Mouse (Mus musculus) lung, postnatal 0 days (tissue): ENCODE data around the gene Hoxa7. TPM values are rescaled to one million over a fixed set of nuclear protein-coding genes. Genes with fewer than 3 reads are reported as not detected.

Experiments
- ATAC-seq: fragments of 200-750 bp; cut with Nextera tagmentation; 2 replicates; pipeline ENCODE4 v1.8.0; 2017; ENCODE audit warnings: moderate library complexity
- DNase-seq: peaks from one replicate; pipeline ENCODE4 v3.0.0-alpha.2; 2016; ENCODE audit warnings: low spot score
- H3K27ac ChIP-seq: fragments of 300-500 bp; sonication (generic); 2 replicates; pipeline ENCODE4 v1.5.1; 2014; ENCODE audit warnings: antibody characterized with exemption, mild to moderate bottlenecking, low read length, mixed read lengths
- H3K27me3 ChIP-seq: fragments of 300-500 bp; sonication (generic); replicated peaks from 2 replicates; pipeline ENCODE4 v1.6.1; 2014; ENCODE audit warnings: low read length, mixed read lengths; ENCODE audit not compliant: insufficient read depth
- H3K36me3 ChIP-seq: fragments of 300-500 bp; sonication (generic); 2 replicates; pipeline ENCODE4 v1.6.1; 2014; ENCODE audit warnings: low read length, mixed read lengths; ENCODE audit not compliant: insufficient read depth
- H3K4me1 ChIP-seq: fragments of 300-500 bp; sonication (generic); 2 replicates; pipeline ENCODE4 v1.6.1; 2014; ENCODE audit warnings: antibody characterized with exemption, low read depth, low read length, mixed read lengths; ENCODE audit not compliant: insufficient read depth
- H3K4me2 ChIP-seq: fragments of 300-500 bp; sonication (generic); replicated peaks from 2 replicates; pipeline ENCODE4 v1.6.1; 2014; ENCODE audit warnings: low read depth, mild to moderate bottlenecking, low read length, moderate library complexity, mixed read lengths
- H3K4me3 ChIP-seq: fragments of 300-500 bp; sonication (generic); 2 replicates; pipeline ENCODE4 v1.5.1; 2014; ENCODE audit warnings: low read depth, low read length
- H3K9ac ChIP-seq: fragments of 300-500 bp; sonication (generic); replicated peaks from 2 replicates; pipeline ENCODE4 v1.6.1; 2014; ENCODE audit warnings: low read depth, mild to moderate bottlenecking
- H3K9me3 ChIP-seq: fragments of 300-500 bp; sonication (generic); 2 replicates; pipeline ENCODE4 v1.6.1; 2016; ENCODE audit warnings: low read length, mixed read lengths
- CTCF ChIP-seq: IDR thresholded peaks from 2 replicates; pipeline ENCODE4 v1.5.1; 2016; ENCODE audit warnings: antibody characterized with exemption, mild to moderate bottlenecking
- EP300 ChIP-seq: IDR thresholded peaks from 2 replicates; pipeline ENCODE4 v1.6.1; 2016; ENCODE audit warnings: antibody characterized with exemption, mild to moderate bottlenecking, control low read depth
- WGBS: fragments of 180-500 bp; shearing (Covaris S2); extraction: QIAGEN DNeasy Blood & Tissue Kit; methylation state at CpG from one replicate; pipeline ENCODE4 v1.1.7; 2014; 5-methylcytosine and 5-hydroxymethylcytosine counted together
- polyA plus RNA-seq: library from polyadenylated mRNA; unstranded; fragments of >200 nt; fragmentation: Nextera tagmentation; extraction: Ambion mirVana; gene quantifications from 2 replicates; pipeline ENCODE4 v1.2.1, GENCODE M21; 2015

Gene Hoxa7
- polyA plus RNA-seq, 1 experiment from 2014 or later = 8.7 TPM

DNA sequence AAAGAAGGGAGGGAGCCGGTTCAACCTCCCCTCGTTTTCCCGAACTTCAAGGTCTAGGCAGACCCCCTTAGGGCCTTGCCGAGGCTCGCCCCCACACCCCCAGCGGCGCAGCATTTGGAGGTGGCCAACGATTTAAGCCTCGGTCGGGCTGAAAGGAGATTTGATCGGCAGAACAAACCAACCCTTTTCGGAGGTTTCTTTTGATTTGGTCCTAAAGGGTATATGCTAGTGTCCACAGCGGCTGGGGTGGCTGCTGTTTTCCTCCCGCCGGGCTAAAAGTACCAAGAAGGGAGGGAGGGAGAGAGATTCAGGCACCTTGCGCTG, 27.7 kb upstream of the Hoxa7 start:
- Histone ChIP-seq H3K36me3 (no peaks in the 10 kb centered on the region), H3K27ac (no peak overlapping the region), H3K4me1 (no peaks in the 10 kb centered on the region), H3K27me3 (peaks cover 92% of the 10 kb centered on the region), H3K9ac (no peak overlapping the region), H3K4me2 (no peak overlapping the region), H3K4me3 (no peak overlapping the region), H3K9me3 (no peaks in the 10 kb centered on the region)
- DNase-seq (no peak), ATAC-seq (no peak)
- 2% methylated on average over 16 of the region's 16 CpGs for WGBS
- no peak for TF ChIP-seq CTCF
- no peak for TF ChIP-seq EP300

DNA sequence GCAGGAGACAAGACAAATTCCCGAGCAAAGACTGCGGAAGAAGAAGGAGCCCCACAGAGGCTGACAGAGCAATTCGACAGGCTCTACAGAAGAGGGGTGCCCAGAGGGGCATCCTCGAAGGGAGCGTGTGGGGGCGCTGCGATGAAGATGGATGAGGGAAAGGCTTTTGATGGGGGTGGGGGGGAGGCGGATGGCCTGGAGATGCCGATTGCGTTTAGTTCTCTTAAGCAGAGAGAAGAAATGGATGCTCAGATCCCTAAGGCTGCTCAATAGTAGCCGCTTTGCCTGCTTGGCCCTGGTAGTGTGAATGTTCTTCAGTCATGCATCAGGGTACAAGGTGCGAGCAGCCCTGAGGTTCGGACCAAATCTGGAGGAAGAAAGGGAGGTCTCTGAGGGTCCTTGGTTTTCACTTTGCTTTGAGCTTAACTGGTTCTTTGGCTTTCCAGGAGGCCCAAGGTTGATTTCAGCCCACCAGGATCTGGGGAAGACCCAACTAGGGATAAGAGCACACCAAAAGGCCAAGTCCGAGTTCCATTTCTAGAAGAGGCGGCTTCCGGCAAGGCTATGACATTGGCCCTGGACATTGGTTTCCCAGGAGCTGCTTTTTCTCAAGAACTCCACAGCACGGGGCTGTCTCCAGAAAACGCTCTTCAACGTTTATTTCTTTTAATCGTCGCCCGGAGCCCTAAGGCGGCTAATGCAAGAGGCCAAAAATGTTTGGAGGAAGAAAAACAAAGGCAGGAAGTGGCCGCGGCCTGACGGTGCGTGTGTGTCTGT, 27.2 kb upstream of the Hoxa7 start:
- 2% methylated on average over 24 of the region's 27 CpGs for WGBS
- no peak overlapping the region for H3K27ac ChIP-seq
- DNase-seq = no peak
- ATAC-seq = no peak
- no peak overlapping the region for H3K4me2 ChIP-seq
- H3K4me3 ChIP-seq = no peak overlapping the region
- no peak overlapping the region for H3K9ac ChIP-seq
- TF ChIP-seq EP300 = no peak
- TF ChIP-seq CTCF = no peak
- no peaks in the 10 kb centered on the region for H3K36me3 ChIP-seq
- H3K9me3 ChIP-seq = no peaks in the 10 kb centered on the region
- H3K4me1 ChIP-seq = no peaks in the 10 kb centered on the region
- peaks cover 93% of the 10 kb centered on the region for H3K27me3 ChIP-seq

DNA sequence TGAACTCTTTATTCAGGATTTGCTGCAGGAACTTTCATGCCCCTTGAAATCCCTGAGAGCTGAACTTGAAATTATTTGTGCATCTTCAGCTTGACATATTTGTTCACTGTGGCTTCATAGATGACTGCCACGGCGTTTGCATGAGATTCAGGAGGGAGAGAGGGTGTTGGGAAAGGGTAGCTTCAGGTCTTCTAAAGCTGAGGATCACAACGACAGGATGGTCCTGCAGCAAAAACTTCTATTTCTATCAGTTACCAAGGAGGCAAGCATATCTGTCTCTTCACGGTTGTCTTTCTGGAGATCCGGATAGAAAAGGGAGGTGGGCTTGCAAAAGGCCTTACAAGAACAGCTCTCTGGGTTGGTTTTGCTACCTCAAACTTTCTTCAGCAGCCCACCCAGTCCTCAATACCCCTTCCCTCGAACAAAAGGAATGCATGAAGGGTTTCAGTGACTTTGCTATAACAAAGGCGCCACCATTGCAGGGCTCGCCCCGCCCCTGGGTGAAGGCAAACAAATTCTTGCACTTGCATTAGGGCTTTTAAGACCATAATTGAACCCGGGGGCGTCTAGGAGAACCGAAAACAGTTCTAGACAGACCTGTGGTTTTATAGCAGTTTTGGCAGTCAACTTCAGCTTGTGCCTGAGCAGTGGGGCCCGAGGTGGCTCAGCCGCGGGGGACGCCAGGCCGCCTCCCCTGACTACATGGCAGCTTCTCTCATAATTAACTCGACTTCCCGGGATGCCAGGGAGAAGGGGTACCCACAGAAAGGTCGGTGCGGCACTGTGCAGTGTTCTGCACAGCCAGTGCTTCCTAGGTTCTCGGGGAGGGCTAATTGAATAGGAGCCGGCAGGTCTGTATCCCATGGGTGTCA, 26.3 kb upstream of the Hoxa7 start:
- peaks cover 94% of the 10 kb centered on the region for H3K27me3 ChIP-seq
- no peaks in the 10 kb centered on the region for H3K4me1 ChIP-seq
- DNase-seq = no peak
- no peak overlapping the region for H3K27ac ChIP-seq
- no peak for ATAC-seq
- no peaks in the 10 kb centered on the region for H3K36me3 ChIP-seq
- H3K9ac ChIP-seq = no peak overlapping the region
- no peaks in the 10 kb centered on the region for H3K9me3 ChIP-seq
- no peak overlapping the region for H3K4me2 ChIP-seq
- H3K4me3 ChIP-seq = no peak overlapping the region
- WGBS = 2% methylated on average over 23 of the region's 23 CpGs
- no peak for TF ChIP-seq CTCF
- no peak for TF ChIP-seq EP300

DNA sequence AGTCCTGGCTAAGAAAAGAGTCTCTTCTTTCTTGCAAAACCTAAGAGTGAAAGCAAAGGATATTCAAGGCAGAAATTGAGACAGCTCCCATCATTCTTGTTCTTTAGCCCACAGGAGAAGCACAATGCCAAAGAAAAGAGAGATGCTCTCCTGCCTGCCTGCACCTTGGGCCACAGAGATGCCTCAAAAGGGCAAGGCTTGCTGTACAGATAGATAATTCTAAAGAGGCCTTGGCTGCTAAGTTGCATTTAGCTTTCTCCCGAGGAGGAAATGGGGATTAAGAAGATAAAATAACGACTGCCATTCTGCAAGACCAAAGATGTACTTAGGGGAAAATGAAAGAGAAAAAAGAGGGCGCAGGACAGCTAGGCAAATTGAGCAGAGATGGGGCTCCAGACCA, 25.3 kb upstream of the Hoxa7 start:
- Histone ChIP-seq H3K9ac (no peak overlapping the region), H3K4me1 (no peaks in the 10 kb centered on the region), H3K36me3 (no peaks in the 10 kb centered on the region), H3K4me3 (no peak overlapping the region), H3K9me3 (no peaks in the 10 kb centered on the region), H3K4me2 (no peak overlapping the region), H3K27ac (no peak overlapping the region), H3K27me3 (peaks cover 94% of the 10 kb centered on the region)
- no peak for ATAC-seq
- no peak for TF ChIP-seq CTCF
- no peak for TF ChIP-seq EP300
- DNase-seq = no peak
- 8% methylated on average over 3 of the region's 3 CpGs for WGBS

DNA sequence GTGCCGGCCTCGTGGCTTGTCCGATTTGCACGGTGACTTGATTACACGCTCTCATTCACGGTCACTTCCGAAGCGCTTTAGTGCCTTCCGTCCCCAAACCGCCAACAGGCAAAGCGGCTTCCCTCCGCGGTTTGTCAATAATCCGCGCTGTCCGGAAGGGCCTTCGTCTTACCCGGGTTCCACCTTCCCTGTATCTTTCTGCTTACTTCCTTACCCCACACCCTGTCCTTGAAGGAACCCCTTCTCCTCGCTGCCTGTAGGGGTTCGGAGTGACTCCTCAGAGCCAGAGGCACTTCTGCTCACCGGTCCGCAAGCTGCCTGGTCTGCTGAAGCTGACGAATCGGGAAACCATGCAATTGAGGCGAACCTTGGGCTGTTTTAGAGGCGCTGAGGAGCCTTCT, 24.7 kb upstream of the Hoxa7 start:
- Histone ChIP-seq H3K4me2 (no peak overlapping the region), H3K27ac (no peak overlapping the region), H3K27me3 (peaks cover 94% of the 10 kb centered on the region), H3K4me3 (no peak overlapping the region), H3K9ac (no peak overlapping the region), H3K36me3 (no peaks in the 10 kb centered on the region), H3K9me3 (no peaks in the 10 kb centered on the region), H3K4me1 (no peaks in the 10 kb centered on the region)
- under 1% methylated on average over 26 of the region's 26 CpGs for WGBS
- no peak for TF ChIP-seq CTCF
- TF ChIP-seq EP300 = no peak
- ATAC-seq (no peak), DNase-seq (no peak)

DNA sequence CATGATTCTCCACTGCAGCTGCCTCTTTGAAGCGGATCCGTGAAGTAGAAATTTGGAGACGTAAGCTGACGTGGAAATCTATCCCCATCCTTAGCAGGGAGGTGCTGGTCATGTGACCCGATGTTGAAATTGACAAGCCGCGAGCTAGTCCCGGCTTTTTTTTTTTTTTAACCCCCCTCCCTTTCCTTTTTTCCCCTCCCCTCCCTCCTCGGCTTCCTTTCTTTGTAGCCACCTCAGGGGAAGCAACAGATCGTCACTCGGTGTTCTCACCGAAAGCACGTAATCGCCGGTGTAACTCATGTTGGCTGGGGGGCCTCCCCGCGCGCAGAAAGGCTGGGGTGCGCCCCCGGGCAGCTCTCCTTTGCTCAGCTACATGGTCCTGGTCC, 24.1 kb upstream of the Hoxa7 start, which contains the start of gene Hoxa11:
TSS of gene Hoxa11 (minus strand) at position 54 of the 386 bp plus-strand sequence.
- Histone ChIP-seq H3K27me3 (peaks cover 94% of the 10 kb centered on the region), H3K27ac (no peak within 1 kb of the TSS), H3K9ac (no peak within 1 kb of the TSS), H3K4me1 (no peaks in the 10 kb centered on the region), H3K4me2 (0 out of 2 replicates have a peak within 1 kb of the TSS, but pooled peaks have one; percentile 5), H3K36me3 (no peaks in the 10 kb centered on the region), H3K4me3 (no peak within 1 kb of the TSS; the same call in 1 of the 2 replicates), H3K9me3 (no peaks in the 10 kb centered on the region)
- DNase-seq (no peak), ATAC-seq (no peak)
- under 1% methylated on average over 20 of the region's 20 CpGs for whole genome bisulfite sequencing
- TF ChIP-seq EP300 (no peak), CTCF (no peak)
